Mouse (Mus musculus) left cerebral cortex, postnatal 36 days (tissue): ENCODE results near the gene Uroc1. TPM values are rescaled to one million over a fixed set of nuclear protein-coding genes. Genes with fewer than 3 reads are reported as not detected.

Source experiments
- total RNA-seq, 2 experiments: library from RNA; stranded (reverse); gene quantifications; 2 replicates each; pipeline ENCODE4 v1.2.3; 2021

Uroc1 gene
- total RNA-seq, 2 experiments from 2014 or later = not detected

Other genes starting within 250 kb of the Uroc1 start
- gene Vmn1r50, start 231.9 kb upstream of the Uroc1 start, total RNA-seq = not detected
- gene Vmn1r51, start 210.7 kb upstream of the Uroc1 start, total RNA-seq = not detected
- gene Vmn1r52, start 158.5 kb upstream of the Uroc1 start, total RNA-seq = not detected
- gene V1ra8, start 130.5 kb upstream of the Uroc1 start, total RNA-seq = not detected
- gene Vmn1r53, start 108.8 kb upstream of the Uroc1 start, total RNA-seq = not detected
- not detected for gene Vmn1r54, start 87.0 kb upstream of the Uroc1 start, total RNA-seq
- gene BC048671, start 32.1 kb upstream of the Uroc1 start, total RNA-seq = not detected
- gene Chst13, start 8.1 kb upstream of the Uroc1 start, total RNA-seq = not detected
- 10 to 100 TPM; 30.1 to 30.2 TPM for gene Zxdc, start 36.2 kb downstream of the Uroc1 start, total RNA-seq
- 1 to 10 TPM; 5.3 to 7.4 TPM for gene Cfap100, start 95.5 kb downstream of the Uroc1 start, total RNA-seq
- 10 to 100 TPM; 26.4 to 27.2 TPM for gene Klf15, start 129.3 kb downstream of the Uroc1 start, total RNA-seq
- gene Aldh1l1, start 153.1 kb downstream of the Uroc1 start, total RNA-seq = 10 to 100 TPM; 56.0 to 67.0 TPM